Mouse (Mus musculus): ENCODE data around the gene Gipr. TPM values are rescaled to one million over a fixed set of nuclear protein-coding genes. Genes with fewer than 3 reads are reported as not detected.

The Gipr gene
- polyA plus RNA-seq (2014; fragmentation: Illumina TruSeq; extraction: RNeasy Lipid Tissue Mini Kit (QIAGEN cat#74804); ENCODE audit: low read depth, low replicate concordance), result 0.89 TPM

DNA sequence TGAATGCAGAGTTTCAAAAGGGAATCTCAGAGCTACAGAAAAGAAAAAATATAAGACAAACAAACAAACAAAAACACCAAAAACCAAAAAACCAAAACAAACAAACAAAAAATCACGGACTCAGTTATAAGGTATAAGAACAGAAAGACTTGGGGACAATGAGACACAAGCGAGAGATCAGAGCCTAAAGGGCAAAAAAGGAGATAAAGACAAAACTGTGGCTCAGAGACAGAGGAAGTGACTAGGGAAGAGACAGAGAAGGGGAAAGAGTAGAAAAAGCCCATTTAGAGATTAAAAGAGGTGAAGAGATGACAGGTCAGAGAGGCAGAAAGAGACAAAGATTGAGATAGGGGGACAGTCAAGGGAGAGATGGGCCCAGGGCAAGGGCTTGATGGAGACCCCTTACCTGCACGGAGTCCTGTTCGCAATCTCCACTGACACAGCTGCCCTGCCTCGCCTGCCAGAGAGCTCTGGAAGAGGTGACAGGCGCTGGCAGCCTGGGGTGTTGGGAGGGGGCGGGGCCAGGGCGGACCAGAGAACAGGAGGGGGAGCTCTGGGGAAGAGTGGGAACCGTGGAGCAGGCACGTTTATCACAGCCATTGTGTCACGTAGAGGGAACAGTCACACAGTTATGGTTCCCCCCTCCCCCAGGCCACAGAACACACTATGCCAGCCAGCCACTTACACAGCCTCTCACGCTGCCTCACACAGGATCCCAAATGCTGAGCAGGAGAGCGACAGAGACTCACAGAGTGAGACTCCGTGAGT, at the start of gene Gipr:
Gene Gipr (minus strand): TSS at position 472 of the 768 bp plus-strand sequence.

GRCm38 (mm10) chr7:19211996-19212755, 46.2 kb upstream of the Gipr start, which contains the start of gene Gpr4:
TSS of gene Gpr4 (plus strand) at chr7:19212538.

DNA sequence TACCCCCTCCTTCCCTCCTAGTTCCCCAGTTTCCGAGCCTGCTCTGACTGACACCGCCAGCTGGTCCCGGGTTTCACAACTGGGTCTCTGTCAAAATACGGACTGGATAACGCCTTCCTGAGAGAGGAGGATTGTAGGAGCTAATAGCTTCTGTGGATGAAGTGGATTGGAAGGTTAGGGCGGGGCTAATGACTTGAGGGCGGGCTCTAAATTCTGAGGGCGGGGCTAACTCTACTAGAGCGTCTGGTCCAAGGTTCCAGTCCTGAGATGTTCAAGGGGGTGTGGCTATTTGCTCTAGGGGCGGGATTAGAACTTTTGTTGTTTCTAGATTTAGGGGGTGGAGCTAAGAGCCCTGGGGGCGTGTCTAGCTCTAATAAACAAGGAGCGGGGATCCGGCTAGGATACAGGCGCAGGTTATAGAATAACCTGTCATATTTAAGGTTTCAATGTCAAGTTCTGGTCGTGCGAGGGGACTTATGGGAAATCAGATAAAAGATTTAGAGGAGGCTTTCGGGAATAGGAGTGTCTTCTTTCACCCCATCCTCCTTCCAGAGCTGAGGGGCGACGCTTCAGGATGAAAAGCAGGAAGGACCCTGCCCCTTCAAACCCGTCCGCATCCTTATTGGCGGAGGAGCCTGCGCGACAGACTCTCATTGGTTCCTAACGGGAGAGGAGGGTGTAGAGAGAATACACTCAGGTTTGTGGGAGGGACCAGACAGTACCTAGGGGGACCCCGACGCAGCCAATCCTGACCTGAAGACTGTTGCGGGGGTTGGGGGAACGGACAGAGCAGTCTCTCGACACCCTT, 10.0 kb upstream of the Gipr start, which contains the start of gene Eml2:
Gene Eml2 (plus strand): TSS at position 714 of the 808 bp plus-strand sequence.

GRCm38 (mm10) chr7:19149626-19150025, 16.3 kb downstream of the Gipr start, which contains the start of gene Snrpd2:
TSS of gene Snrpd2 (plus strand) at chr7:19149722.

DNA sequence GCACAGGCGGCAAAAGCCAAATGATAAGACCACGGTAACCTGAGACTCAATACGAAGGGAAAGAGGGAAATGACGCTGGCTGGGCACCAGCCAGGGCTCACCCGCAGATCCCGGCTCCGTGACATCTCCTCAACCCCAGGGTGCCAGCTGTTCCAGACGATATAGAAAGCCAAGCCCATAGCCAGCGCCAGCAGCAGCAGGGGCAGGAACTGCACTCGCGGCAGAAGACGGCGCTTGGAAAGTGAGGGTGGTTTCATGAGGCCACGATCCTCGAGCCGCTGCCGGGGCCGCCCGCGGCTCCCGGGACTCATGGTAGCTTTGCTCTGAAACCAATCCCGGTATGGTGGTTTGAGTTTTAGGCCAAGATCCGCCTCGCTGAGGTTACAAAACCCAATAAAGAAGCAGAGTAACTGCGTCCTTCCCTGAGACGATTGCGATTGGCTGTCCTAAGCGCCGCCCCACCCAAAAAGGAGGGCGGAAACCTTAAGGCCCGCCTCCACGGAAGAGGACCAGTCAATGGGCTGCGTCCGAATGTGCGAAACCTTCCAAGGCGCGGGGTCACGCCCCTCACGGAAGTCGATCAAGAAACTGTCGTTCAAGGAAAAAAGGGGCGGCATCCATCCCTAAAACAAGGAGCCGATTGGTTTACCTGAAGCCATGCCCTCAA, 16.9 kb downstream of the Gipr start, which contains the start of gene Qpctl:
Gene Qpctl (minus strand): TSS at position 417 of the 667 bp plus-strand sequence.

GRCm38 (mm10) chr7:19119631-19120429, 46.1 kb downstream of the Gipr start, which contains the start of gene Fbxo46:
TSS of gene Fbxo46 (plus strand) at chr7:19119859.

DNA sequence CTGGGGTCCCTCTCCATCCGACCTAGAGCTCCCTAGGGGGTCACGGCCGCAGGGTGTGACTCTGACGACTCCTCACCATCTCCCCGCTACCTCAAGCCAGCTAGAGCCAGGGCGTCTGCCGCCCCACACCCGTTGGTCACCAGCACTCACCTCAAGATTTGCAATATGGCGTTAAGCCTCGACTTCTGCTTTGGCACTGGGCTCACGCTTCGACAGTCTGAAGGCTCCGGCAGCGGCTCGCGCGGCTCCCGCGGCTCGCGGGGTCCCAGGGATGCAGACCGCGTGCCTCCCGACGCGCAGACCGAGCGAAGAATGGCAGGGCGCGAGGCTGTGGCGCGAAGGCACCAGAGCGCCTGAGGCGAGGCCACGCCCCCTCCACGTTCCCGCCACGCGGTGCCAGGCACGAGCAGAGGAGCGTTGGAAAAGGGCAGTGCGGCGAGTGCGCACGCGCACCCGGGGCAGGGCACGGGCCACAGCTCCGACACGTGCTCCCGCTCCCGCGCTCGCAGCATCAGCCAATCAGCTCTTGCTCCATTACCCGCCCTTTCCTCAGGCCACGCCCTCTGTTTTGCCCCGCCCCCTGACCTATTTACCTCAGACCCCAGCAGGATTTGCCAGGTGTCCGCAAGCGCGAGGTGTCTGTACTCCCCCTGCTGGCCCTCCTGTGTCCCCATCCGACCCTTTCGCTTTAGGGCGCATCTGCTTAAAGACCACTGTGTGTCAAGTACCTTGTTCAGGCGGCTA, 47.7 kb downstream of the Gipr start, which contains the start of gene Gm4969:
Gene Gm4969 (minus strand): TSS at position 341 of the 744 bp plus-strand sequence.

Other genes with a start within 250 kb of the Gipr start
- 2.2 TPM for gene Nova2, start 240.2 kb downstream of the Gipr start, polyA plus RNA-seq (2014; fragmentation: Illumina TruSeq; extraction: RNeasy Lipid Tissue Mini Kit (QIAGEN cat#74804); ENCODE audit: low read depth, low replicate concordance)
- not detected for gene Nanos2, start 178.7 kb downstream of the Gipr start, polyA plus RNA-seq (2014; fragmentation: Illumina TruSeq; extraction: RNeasy Lipid Tissue Mini Kit (QIAGEN cat#74804); ENCODE audit: low read depth, low replicate concordance)
- gene Mypop, start 174.9 kb downstream of the Gipr start, polyA plus RNA-seq (2014; fragmentation: Illumina TruSeq; extraction: RNeasy Lipid Tissue Mini Kit (QIAGEN cat#74804); ENCODE audit: low read depth, low replicate concordance), result 3.9 TPM
- 15.7 TPM for gene Irf2bp1, start 162.1 kb downstream of the Gipr start, polyA plus RNA-seq (2014; fragmentation: Illumina TruSeq; extraction: RNeasy Lipid Tissue Mini Kit (QIAGEN cat#74804); ENCODE audit: low read depth, low replicate concordance)
- not detected for gene Foxa3, start 142.6 kb downstream of the Gipr start, polyA plus RNA-seq (2014; fragmentation: Illumina TruSeq; extraction: RNeasy Lipid Tissue Mini Kit (QIAGEN cat#74804); ENCODE audit: low read depth, low replicate concordance)
- gene Sympk, start 141.8 kb downstream of the Gipr start, polyA plus RNA-seq (2014; fragmentation: Illumina TruSeq; extraction: RNeasy Lipid Tissue Mini Kit (QIAGEN cat#74804); ENCODE audit: low read depth, low replicate concordance), result 84.9 TPM
- not detected for gene Rsph6a, start 111.4 kb downstream of the Gipr start, polyA plus RNA-seq (2014; fragmentation: Illumina TruSeq; extraction: RNeasy Lipid Tissue Mini Kit (QIAGEN cat#74804); ENCODE audit: low read depth, low replicate concordance)
- 61.5 TPM for gene Dmwd, start 89.9 kb downstream of the Gipr start, polyA plus RNA-seq (2014; fragmentation: Illumina TruSeq; extraction: RNeasy Lipid Tissue Mini Kit (QIAGEN cat#74804); ENCODE audit: low read depth, low replicate concordance)
- gene Dmpk, start 82.3 kb downstream of the Gipr start, polyA plus RNA-seq (2014; fragmentation: Illumina TruSeq; extraction: RNeasy Lipid Tissue Mini Kit (QIAGEN cat#74804); ENCODE audit: low read depth, low replicate concordance), result 569 TPM
- gene Six5, start 71.5 kb downstream of the Gipr start, polyA plus RNA-seq (2014; fragmentation: Illumina TruSeq; extraction: RNeasy Lipid Tissue Mini Kit (QIAGEN cat#74804); ENCODE audit: low read depth, low replicate concordance), result 11.9 TPM
- not detected for gene Gm4969, start 47.8 kb downstream of the Gipr start, polyA plus RNA-seq (2014; fragmentation: Illumina TruSeq; extraction: RNeasy Lipid Tissue Mini Kit (QIAGEN cat#74804); ENCODE audit: low read depth, low replicate concordance)
- gene Fbxo46, start 46.3 kb downstream of the Gipr start, polyA plus RNA-seq (2014; fragmentation: Illumina TruSeq; extraction: RNeasy Lipid Tissue Mini Kit (QIAGEN cat#74804); ENCODE audit: low read depth, low replicate concordance), result 4.0 TPM
- gene Qpctl, start 16.8 kb downstream of the Gipr start, polyA plus RNA-seq (2014; fragmentation: Illumina TruSeq; extraction: RNeasy Lipid Tissue Mini Kit (QIAGEN cat#74804); ENCODE audit: low read depth, low replicate concordance), result 5.1 TPM
- gene Snrpd2, start 16.4 kb downstream of the Gipr start, polyA plus RNA-seq (2014; fragmentation: Illumina TruSeq; extraction: RNeasy Lipid Tissue Mini Kit (QIAGEN cat#74804); ENCODE audit: low read depth, low replicate concordance), result 49.9 TPM
- gene Eml2, start 10.3 kb upstream of the Gipr start, polyA plus RNA-seq (2014; fragmentation: Illumina TruSeq; extraction: RNeasy Lipid Tissue Mini Kit (QIAGEN cat#74804); ENCODE audit: low read depth, low replicate concordance), result 36.9 TPM
- gene Gpr4, start 46.4 kb upstream of the Gipr start, polyA plus RNA-seq (2014; fragmentation: Illumina TruSeq; extraction: RNeasy Lipid Tissue Mini Kit (QIAGEN cat#74804); ENCODE audit: low read depth, low replicate concordance), result 8.0 TPM
- gene Opa3, start 62.2 kb upstream of the Gipr start, polyA plus RNA-seq (2014; fragmentation: Illumina TruSeq; extraction: RNeasy Lipid Tissue Mini Kit (QIAGEN cat#74804); ENCODE audit: low read depth, low replicate concordance), result 69.0 TPM
- 36.4 TPM for gene Vasp, start 105.7 kb upstream of the Gipr start, polyA plus RNA-seq (2014; fragmentation: Illumina TruSeq; extraction: RNeasy Lipid Tissue Mini Kit (QIAGEN cat#74804); ENCODE audit: low read depth, low replicate concordance)
- not detected for gene Ppm1n, start 113.9 kb upstream of the Gipr start, polyA plus RNA-seq (2014; fragmentation: Illumina TruSeq; extraction: RNeasy Lipid Tissue Mini Kit (QIAGEN cat#74804); ENCODE audit: low read depth, low replicate concordance)
- 176 TPM for gene Rtn2, start 116.5 kb upstream of the Gipr start, polyA plus RNA-seq (2014; fragmentation: Illumina TruSeq; extraction: RNeasy Lipid Tissue Mini Kit (QIAGEN cat#74804); ENCODE audit: low read depth, low replicate concordance)
- 3.6 TPM for gene Fosb, start 143.9 kb upstream of the Gipr start, polyA plus RNA-seq (2014; fragmentation: Illumina TruSeq; extraction: RNeasy Lipid Tissue Mini Kit (QIAGEN cat#74804); ENCODE audit: low read depth, low replicate concordance)
- 48.8 TPM for gene Ercc1, start 178.7 kb upstream of the Gipr start, polyA plus RNA-seq (2014; fragmentation: Illumina TruSeq; extraction: RNeasy Lipid Tissue Mini Kit (QIAGEN cat#74804); ENCODE audit: low read depth, low replicate concordance)
- 13.4 TPM for gene Cd3eap, start 193.4 kb upstream of the Gipr start, polyA plus RNA-seq (2014; fragmentation: Illumina TruSeq; extraction: RNeasy Lipid Tissue Mini Kit (QIAGEN cat#74804); ENCODE audit: low read depth, low replicate concordance)
- 26.1 TPM for gene Ppp1r13l, start 193.6 kb upstream of the Gipr start, polyA plus RNA-seq (2014; fragmentation: Illumina TruSeq; extraction: RNeasy Lipid Tissue Mini Kit (QIAGEN cat#74804); ENCODE audit: low read depth, low replicate concordance)
- gene Ercc2, start 215.9 kb upstream of the Gipr start, polyA plus RNA-seq (2014; fragmentation: Illumina TruSeq; extraction: RNeasy Lipid Tissue Mini Kit (QIAGEN cat#74804); ENCODE audit: low read depth, low replicate concordance), result 16.8 TPM
- gene Klc3, start 238.0 kb upstream of the Gipr start, polyA plus RNA-seq (2014; fragmentation: Illumina TruSeq; extraction: RNeasy Lipid Tissue Mini Kit (QIAGEN cat#74804); ENCODE audit: low read depth, low replicate concordance), result 0.55 TPM
- 2,990 TPM for gene Ckm, start 238.6 kb upstream of the Gipr start, polyA plus RNA-seq (2014; fragmentation: Illumina TruSeq; extraction: RNeasy Lipid Tissue Mini Kit (QIAGEN cat#74804); ENCODE audit: low read depth, low replicate concordance)